Mouse (Mus musculus) brain, embryonic 14.5 days (tissue): ENCODE measurements around the gene 4930544D05Rik.

ENCODE experiments used
- CTCF ChIP-seq: fragments of 200-500 bp; IDR thresholded peaks from 2 replicates; pipeline ENCODE4 v1.5.1; 2012; ENCODE audit warnings: inconsistent platforms, mild to moderate bottlenecking, moderate library complexity, borderline replicate concordance; ENCODE audit not compliant: insufficient read depth, insufficient read length; ENCODE audit errors: extremely low read depth
- POLR2A ChIP-seq: fragments of 200-500 bp; IDR thresholded peaks from 2 replicates; pipeline ENCODE4 v1.6.1; 2012; ENCODE audit warnings: mild to moderate bottlenecking, inconsistent platforms, borderline replicate concordance; ENCODE audit not compliant: poor library complexity, insufficient read depth, insufficient read length, severe bottlenecking; ENCODE audit errors: extremely low read depth

DNA sequence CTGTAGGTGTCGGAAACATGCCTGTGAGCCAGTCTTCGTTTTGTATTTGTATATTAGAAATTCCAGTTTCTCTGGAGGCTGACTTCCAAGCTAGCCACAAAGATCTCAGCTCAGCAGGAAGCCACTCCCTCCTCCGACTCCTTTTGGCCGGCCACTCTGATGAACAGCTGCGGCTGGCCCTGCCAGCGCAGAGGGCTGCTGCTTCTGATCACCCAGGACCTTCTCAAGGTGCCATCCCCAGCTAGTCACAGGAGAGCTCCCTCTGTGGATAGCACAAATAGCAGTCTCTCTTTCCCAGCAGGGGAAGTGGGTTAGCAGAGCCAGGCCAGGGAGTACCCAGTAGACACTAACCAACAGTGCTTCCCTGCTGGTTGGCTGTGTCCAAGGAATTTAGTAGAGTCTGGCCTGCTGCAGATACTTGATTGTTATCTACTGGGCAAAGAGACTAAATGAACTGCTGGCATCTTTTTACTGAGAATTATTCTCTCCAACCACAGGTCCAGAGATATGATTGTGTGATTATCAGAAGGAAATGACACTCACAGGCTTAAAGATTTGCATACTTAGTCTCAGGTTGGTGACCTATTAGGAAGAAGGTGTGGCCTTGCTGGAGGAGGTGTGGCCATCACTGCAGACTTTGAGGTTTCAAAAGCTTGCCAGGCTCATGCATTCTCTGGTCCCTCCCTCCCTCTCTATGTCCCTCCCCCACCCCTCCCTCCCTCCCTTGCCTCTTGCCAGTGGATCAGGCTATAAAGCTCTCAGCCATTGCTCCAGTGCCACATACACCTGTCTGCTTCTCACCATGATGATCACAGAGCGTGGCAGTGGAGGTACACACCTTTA is 6.5 kb downstream of the 4930544D05Rik start:
- TF ChIP-seq POLR2A (no peak), CTCF (no peak)
